Mouse (Mus musculus) heart, embryonic 12.5 days (tissue): Measurements from ENCODE around the gene Dnaja4. TPM values are rescaled to one million over a fixed set of nuclear protein-coding genes. Genes with fewer than 3 reads are reported as not detected.

ENCODE experiments used
- ATAC-seq: fragments of 200-750 bp; cut with Nextera tagmentation; 2 replicates; pipeline ENCODE4 v1.8.0; 2017; ENCODE audit warnings: moderate TSS enrichment, moderate library complexity; ENCODE audit not compliant: insufficient number of reproducible peaks, low FRiP score
- H3K27ac ChIP-seq: fragments of 300-500 bp; sonication (generic); 2 replicates; pipeline ENCODE4 v1.5.1; 2016; ENCODE audit warnings: mild to moderate bottlenecking, moderate library complexity; ENCODE audit not compliant: poor library complexity, severe bottlenecking
- H3K27me3 ChIP-seq: fragments of 300-500 bp; sonication (generic); replicated peaks from 2 replicates; pipeline ENCODE4 v1.6.1; 2016; ENCODE audit warnings: mild to moderate bottlenecking, moderate library complexity
- H3K36me3 ChIP-seq: fragments of 300-500 bp; sonication (generic); 2 replicates; pipeline ENCODE4 v1.6.1; 2016; ENCODE audit warnings: mild to moderate bottlenecking, moderate library complexity
- H3K4me1 ChIP-seq: fragments of 300-500 bp; sonication (generic); replicated peaks from 2 replicates; pipeline ENCODE4 v1.6.1; 2016; ENCODE audit warnings: mild to moderate bottlenecking
- H3K4me2 ChIP-seq: fragments of 300-500 bp; sonication (generic); 2 replicates; pipeline ENCODE4 v1.6.1; 2016; ENCODE audit warnings: mild to moderate bottlenecking, moderate library complexity
- H3K4me3 ChIP-seq: fragments of 300-500 bp; sonication (generic); 2 replicates; pipeline ENCODE4 v1.5.1; 2016; ENCODE audit warnings: mild to moderate bottlenecking
- H3K9ac ChIP-seq: fragments of 300-500 bp; sonication (generic); 2 replicates; pipeline ENCODE4 v1.6.1; 2016; ENCODE audit warnings: mild to moderate bottlenecking, moderate library complexity
- H3K9me3 ChIP-seq: fragments of 300-500 bp; sonication (generic); replicated peaks from 2 replicates; pipeline ENCODE4 v1.6.1; 2016; ENCODE audit warnings: mild to moderate bottlenecking, moderate library complexity
- WGBS: fragments of 180-500 bp; shearing (Covaris S2); methylation state at CpG from one replicate; pipeline ENCODE4 v1.1.7; 2016; 5-methylcytosine and 5-hydroxymethylcytosine counted together
- polyA plus RNA-seq: library from polyadenylated mRNA; unstranded; fragments of >200 nt; fragmentation: Nextera tagmentation; extraction: Ambion mirVana; gene quantifications from 2 replicates; pipeline ENCODE4 v1.2.1, GENCODE M21; 2016

The Dnaja4 gene
- polyA plus RNA-seq, 1 experiment from 2014 or later = 29.0 TPM

DNA sequence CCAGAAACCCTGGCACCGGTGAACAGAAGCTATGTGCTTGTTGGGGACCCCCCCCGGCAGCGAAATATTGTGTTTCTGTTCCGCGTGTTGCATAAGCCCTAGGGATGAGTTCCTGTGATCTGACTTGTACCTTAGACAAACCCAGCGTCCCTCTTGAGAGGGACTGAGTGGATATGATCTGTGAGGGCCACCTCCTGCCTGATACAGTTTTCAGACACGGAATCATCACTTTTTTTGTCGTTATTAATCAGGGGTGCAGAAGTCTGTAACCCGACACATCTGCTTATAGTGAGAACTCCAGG, 1.5 kb downstream of the Dnaja4 start:
- Histone ChIP-seq H3K4me3 (peak overlapping the region; percentile 70), H3K27ac (peak overlapping the region; percentile 80), H3K27me3 (peaks cover 3% of the 10 kb centered on the region; the same call in 1 of the 2 replicates), H3K9me3 (no peaks in the 10 kb centered on the region), H3K36me3 (no peaks in the 10 kb centered on the region), H3K4me2 (peak overlapping the region; percentile 84), H3K4me1 (peaks cover 45% of the 10 kb centered on the region), H3K9ac (peak overlapping the region; percentile 75)
- no peak for ATAC-seq
- WGBS = 18% methylated on average over 9 of the region's 9 CpGs

DNA sequence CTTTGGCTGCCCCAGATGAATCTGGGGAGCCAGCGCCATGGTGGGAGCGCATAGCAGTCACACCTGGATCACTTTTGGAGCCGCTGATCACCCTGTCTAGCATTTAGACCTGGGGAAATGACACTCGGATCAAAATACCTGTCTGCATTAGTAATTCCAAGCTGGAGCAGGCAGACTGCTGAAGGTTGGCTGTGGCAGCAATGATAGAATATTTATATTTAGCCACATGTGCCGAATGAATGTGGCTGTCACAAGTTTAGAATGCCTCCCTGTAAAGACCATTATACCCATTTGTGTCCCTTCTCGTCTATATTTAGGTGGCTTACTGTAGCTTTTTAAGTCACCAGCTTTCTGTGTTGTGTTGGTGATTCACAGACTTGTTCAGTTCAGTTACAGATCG, 2.1 kb downstream of the Dnaja4 start:
- Histone ChIP-seq H3K27ac (peak overlapping the region; percentile 80), H3K36me3 (no peaks in the 10 kb centered on the region), H3K27me3 (peaks cover 3% of the 10 kb centered on the region; the same call in 1 of the 2 replicates), H3K9me3 (no peaks in the 10 kb centered on the region), H3K9ac (peak overlapping the region; percentile 75), H3K4me3 (peak overlapping the region; percentile 70), H3K4me1 (peaks cover 50% of the 10 kb centered on the region), H3K4me2 (peak overlapping the region; percentile 84)
- WGBS = 55% methylated on average over 7 of the region's 7 CpGs
- ATAC-seq = no peak

DNA sequence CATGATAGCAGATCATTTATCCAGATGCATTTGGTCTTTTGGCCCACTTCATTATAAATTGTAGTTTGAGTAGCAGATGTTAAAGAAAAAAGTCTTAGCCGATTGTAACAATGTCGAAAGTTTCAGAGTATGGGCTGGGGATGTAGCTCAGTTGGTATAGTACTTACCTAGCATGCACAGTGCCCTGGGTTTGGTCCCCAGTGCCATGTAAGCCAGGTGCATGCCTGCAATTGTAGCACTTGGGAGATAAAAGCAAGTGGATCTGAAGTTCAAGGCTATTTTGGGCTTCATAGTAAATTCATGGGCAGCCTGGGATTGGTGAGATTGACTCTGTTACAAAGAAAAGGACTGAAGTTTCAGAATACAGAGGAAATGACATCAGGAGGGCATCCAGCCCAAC, 3.9 kb downstream of the Dnaja4 start:
- H3K4me2 ChIP-seq = peak overlapping the region; percentile 84
- H3K36me3 ChIP-seq = no peaks in the 10 kb centered on the region
- H3K9me3 ChIP-seq = no peaks in the 10 kb centered on the region
- peak overlapping the region; percentile 80; the same call in 1 of the 2 replicates for H3K27ac ChIP-seq
- peaks cover 57% of the 10 kb centered on the region for H3K4me1 ChIP-seq
- ATAC-seq = no peak
- 84% methylated on average over 2 of the region's 2 CpGs for WGBS
- H3K9ac ChIP-seq = no peak overlapping the region
- H3K4me3 ChIP-seq = no peak overlapping the region
- 0 out of 2 replicates have a peak, but pooled peaks cover 3% of the 10 kb centered on the region for H3K27me3 ChIP-seq

DNA sequence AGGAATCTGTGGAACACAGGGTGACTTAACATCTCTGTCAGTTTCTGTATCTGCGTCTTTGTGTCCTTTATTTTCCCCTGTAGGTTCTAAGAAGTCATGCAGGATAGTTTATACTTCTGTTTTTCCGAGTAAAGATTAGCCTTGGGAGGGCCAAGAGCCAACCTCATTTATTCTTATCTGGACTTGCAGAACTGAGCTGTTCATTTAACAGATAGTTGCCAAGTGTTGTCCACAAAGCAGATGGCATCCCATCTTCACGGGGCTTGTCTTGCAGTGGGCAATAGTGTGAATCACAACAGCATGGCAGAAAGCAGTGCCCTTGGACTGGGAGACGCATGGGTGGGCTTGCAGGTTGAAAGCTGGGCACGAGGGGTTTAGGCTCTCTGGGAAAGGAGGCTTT, 5.7 kb downstream of the Dnaja4 start:
- no peak overlapping the region for H3K9ac ChIP-seq
- H3K36me3 ChIP-seq = peaks cover 12% of the 10 kb centered on the region
- no peaks in the 10 kb centered on the region for H3K9me3 ChIP-seq
- peaks cover 56% of the 10 kb centered on the region for H3K4me1 ChIP-seq
- H3K4me3 ChIP-seq = no peak overlapping the region
- H3K27me3 ChIP-seq = no peaks in the 10 kb centered on the region
- H3K27ac ChIP-seq = no peak overlapping the region
- H3K4me2 ChIP-seq = no peak overlapping the region
- ATAC-seq = no peak
- 65% methylated on average over 5 of the region's 5 CpGs for WGBS

DNA sequence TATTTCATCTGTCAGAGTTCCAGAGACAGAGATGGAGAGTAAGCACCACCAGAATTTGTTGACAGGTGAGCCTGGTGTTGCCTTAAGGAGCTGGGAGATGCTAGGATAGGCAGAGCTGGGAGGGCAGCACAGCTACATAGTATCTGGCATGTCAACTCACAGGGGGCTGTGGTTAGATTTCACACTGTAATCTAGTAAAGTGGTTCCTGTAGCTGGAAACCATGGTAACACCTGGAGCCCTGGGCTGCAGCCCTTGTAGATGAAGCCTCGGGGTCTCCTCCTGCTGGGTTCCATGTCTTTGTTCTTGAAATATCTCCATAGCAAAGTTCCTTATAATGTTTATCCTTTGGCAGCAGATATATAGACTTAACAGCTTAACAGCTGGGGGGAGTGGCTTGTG, 6.9 kb downstream of the Dnaja4 start:
- Histone ChIP-seq H3K9ac (no peak overlapping the region), H3K9me3 (no peaks in the 10 kb centered on the region), H3K27ac (no peak overlapping the region), H3K36me3 (peaks cover 24% of the 10 kb centered on the region), H3K27me3 (no peaks in the 10 kb centered on the region), H3K4me1 (peaks cover 54% of the 10 kb centered on the region), H3K4me3 (no peak overlapping the region), H3K4me2 (no peak overlapping the region)
- no peak for ATAC-seq
- 44% methylated on average over 1 of the region's 1 CpGs for WGBS

DNA sequence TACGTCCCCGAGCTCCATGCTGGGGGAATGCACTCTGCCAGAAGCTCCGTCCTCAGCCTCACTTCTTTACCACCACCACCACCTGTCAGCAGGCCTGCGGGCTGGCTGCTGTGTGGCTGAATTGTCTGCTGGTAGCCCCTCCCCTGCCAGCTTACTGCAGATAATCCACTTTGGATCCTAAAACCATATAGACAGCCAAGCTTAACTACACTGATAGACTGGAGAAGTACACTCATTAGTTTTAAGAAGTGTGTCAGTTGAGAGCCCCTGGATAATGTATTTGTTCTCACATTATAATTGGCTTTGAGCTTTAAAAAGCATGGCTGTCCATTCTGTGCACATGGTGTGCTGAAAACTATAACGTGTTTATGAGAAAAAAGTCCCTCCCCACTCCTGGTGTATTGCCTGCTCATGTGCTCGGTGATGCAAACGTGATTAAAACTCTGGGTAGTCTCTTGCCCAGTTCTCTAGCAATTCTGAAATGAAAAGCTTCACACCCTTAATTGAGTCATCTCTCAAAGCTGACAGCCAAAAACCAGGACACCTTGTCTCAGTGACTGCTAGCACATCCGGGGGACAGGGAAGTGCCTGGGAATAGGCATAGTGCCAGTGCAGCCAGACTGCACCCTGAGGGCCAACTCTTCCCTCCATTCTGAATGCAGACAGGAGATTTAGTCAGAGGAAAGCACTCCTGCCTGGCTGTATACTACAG, 8.8 kb downstream of the Dnaja4 start:
- peaks cover 42% of the 10 kb centered on the region for H3K36me3 ChIP-seq
- WGBS = 46% methylated on average over 8 of the region's 8 CpGs
- H3K27ac ChIP-seq = no peak overlapping the region

DNA sequence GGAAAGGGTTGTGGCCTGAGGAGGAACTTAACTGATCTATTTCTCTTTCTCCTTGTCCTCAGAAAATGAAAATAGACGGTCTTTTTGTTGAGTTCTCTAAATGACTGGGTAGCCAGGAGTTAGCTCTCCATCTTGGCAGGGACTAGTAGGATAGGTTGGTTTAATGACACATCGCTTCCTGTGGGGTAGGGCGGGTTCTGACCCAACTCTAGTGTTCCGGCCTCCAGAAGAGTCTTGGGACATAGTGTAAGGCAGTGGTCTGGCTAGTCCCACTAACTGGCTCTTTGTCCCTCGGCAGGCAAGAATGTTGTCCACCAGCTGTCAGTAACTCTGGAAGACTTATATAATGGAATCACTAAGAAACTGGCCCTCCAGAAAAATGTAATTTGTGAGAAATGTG, 9.4 kb downstream of the Dnaja4 start:
- no peak overlapping the region for H3K4me2 ChIP-seq
- peaks cover 49% of the 10 kb centered on the region for H3K36me3 ChIP-seq
- H3K27ac ChIP-seq = no peak overlapping the region
- H3K27me3 ChIP-seq = no peaks in the 10 kb centered on the region
- no peaks in the 10 kb centered on the region for H3K9me3 ChIP-seq
- no peak for ATAC-seq
- H3K9ac ChIP-seq = no peak overlapping the region
- H3K4me1 ChIP-seq = peaks cover 30% of the 10 kb centered on the region
- 88% methylated on average over 5 of the region's 5 CpGs for WGBS
- no peak overlapping the region for H3K4me3 ChIP-seq

More for the DNA sequence above, 8.8 kb downstream of the Dnaja4 start:
- H3K9ac ChIP-seq = no peak overlapping the region
- peaks cover 37% of the 10 kb centered on the region for H3K4me1 ChIP-seq
- ATAC-seq = no peak
- no peak overlapping the region for H3K4me2 ChIP-seq
- H3K27me3 ChIP-seq = no peaks in the 10 kb centered on the region
- no peak overlapping the region for H3K4me3 ChIP-seq
- H3K9me3 ChIP-seq = no peaks in the 10 kb centered on the region

DNA sequence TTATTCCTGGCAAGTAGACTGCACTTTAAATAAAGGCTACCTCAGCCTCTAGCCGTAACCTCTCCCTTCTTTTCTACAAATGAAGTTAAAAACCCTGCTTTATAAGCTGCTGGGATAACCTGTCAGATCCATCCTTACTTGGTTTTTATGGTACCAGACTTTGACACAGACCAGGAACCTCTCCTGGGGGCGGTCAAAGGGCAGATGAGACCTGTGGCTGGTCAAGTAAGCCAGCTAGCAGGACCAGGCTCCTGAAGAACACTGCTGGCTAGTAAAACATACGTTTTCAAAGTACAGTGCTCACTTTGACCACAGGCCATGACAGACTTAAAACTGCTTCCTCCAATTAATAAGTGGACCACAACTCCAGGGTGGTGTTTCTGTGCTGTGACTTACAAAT, 17.1 kb downstream of the Dnaja4 start:
- Histone ChIP-seq H3K4me2 (no peak overlapping the region), H3K36me3 (peaks cover 95% of the 10 kb centered on the region), H3K27ac (no peak overlapping the region), H3K4me1 (no peaks in the 10 kb centered on the region), H3K9ac (no peak overlapping the region), H3K4me3 (no peak overlapping the region), H3K9me3 (no peaks in the 10 kb centered on the region), H3K27me3 (no peaks in the 10 kb centered on the region)
- 86% methylated on average over 3 of the region's 3 CpGs for WGBS
- ATAC-seq = no peak

DNA sequence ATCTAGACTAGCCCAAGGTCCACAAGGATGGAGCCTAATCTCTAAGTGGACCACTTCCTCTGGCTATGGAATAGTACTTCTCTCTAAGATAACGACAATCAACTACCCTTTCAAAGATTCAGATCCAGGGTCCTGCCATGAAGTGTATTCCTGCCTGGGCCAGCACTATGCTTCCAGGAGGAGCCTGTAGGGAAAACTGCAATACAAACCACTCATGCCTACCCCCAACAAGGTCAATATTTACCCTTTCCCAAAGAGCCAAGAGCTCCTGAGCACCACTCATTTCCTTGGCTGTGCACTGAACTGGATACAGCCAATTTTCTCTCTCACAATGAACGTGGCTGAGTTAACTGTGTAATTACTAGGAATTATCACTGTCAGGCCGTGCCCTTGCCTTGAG, 18.9 kb downstream of the Dnaja4 start:
- no peak overlapping the region for H3K4me2 ChIP-seq
- H3K27me3 ChIP-seq = no peaks in the 10 kb centered on the region
- no peak overlapping the region for H3K27ac ChIP-seq
- H3K4me3 ChIP-seq = no peak overlapping the region
- peaks cover 91% of the 10 kb centered on the region for H3K36me3 ChIP-seq
- H3K9ac ChIP-seq = no peak overlapping the region
- no peaks in the 10 kb centered on the region for H3K4me1 ChIP-seq
- ATAC-seq = no peak
- 83% methylated on average over 3 of the region's 3 CpGs for WGBS
- no peaks in the 10 kb centered on the region for H3K9me3 ChIP-seq

DNA sequence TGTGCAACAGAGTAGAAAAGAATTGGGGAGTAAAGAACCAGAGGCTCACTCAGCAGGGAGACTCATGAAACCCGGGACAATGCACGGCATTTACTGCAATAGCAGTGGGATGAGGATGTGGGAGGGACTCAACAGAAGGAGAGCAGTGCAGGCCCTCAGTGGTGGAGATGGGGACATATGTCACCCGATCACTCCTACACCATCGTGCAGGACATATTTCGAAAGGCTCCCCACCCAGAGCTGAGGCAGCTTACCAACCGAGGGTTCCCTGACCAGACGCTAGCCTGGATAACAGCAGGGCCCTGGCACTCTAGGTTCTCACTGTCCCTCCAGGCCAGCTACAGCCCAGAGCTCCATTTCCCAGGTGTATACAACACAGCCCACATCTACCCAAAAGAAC, 23.5 kb downstream of the Dnaja4 start:
- Histone ChIP-seq H3K4me3 (no peak overlapping the region), H3K36me3 (peaks cover 89% of the 10 kb centered on the region), H3K4me1 (no peaks in the 10 kb centered on the region), H3K9ac (no peak overlapping the region), H3K4me2 (no peak overlapping the region), H3K27ac (no peak overlapping the region; the same call in 1 of the 2 replicates), H3K9me3 (no peaks in the 10 kb centered on the region), H3K27me3 (no peaks in the 10 kb centered on the region)
- no peak for ATAC-seq
- 86% methylated on average over 7 of the region's 7 CpGs for WGBS

DNA sequence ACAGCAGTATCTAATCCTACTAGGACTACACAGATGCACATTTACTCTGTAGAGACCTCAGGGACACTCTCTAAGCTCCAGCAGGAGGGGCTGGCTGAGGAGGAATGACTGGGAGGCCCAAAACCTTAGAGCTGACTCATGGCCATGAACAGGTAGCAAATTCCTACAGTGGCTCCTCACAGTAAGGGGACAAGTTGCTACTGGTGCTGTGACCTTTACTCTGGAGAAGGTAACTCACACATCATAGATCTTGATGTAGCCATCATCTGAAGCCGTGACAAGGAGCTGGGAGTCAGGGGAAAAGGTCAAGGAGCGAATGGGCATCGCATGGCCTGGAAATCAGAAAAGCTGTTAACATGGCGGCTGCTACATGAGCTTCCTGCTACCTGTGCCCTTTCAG, 23.9 kb downstream of the Dnaja4 start:
- no peak overlapping the region for H3K4me2 ChIP-seq
- no peak overlapping the region for H3K4me3 ChIP-seq
- no peaks in the 10 kb centered on the region for H3K4me1 ChIP-seq
- 88% methylated on average over 4 of the region's 4 CpGs for WGBS
- H3K9me3 ChIP-seq = no peaks in the 10 kb centered on the region
- H3K9ac ChIP-seq = no peak overlapping the region
- H3K27ac ChIP-seq = no peak overlapping the region; the same call in 1 of the 2 replicates
- no peak for ATAC-seq
- H3K27me3 ChIP-seq = no peaks in the 10 kb centered on the region
- H3K36me3 ChIP-seq = peaks cover 90% of the 10 kb centered on the region

DNA sequence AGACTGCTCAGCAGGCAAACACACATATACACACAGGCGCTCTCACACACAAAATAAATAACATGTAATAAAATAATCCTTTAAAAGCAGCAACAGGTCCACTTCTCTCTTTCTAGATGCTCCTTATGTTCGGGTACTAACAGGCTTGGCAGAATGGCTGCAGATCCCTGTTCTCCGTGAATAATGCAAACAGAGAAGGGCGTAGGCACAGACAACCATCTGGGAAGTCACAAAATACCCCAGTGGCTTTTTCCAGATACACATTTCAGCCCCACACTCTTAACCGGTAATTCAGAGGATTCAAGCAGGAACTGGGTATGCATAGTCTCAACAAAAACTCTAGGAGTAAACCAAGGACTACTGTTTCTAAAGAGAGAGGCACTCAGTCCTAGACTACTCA, 27.6 kb downstream of the Dnaja4 start:
- Histone ChIP-seq H3K36me3 (peaks cover 82% of the 10 kb centered on the region), H3K9me3 (no peaks in the 10 kb centered on the region), H3K4me2 (no peak overlapping the region), H3K4me3 (no peak overlapping the region), H3K9ac (no peak overlapping the region), H3K27me3 (no peaks in the 10 kb centered on the region), H3K27ac (no peak overlapping the region), H3K4me1 (no peaks in the 10 kb centered on the region)
- ATAC-seq = no peak
- WGBS = 86% methylated on average over 5 of the region's 5 CpGs
